ENCODE assay signal across 19 mouse cellular contexts in the genomic region with DNA sequence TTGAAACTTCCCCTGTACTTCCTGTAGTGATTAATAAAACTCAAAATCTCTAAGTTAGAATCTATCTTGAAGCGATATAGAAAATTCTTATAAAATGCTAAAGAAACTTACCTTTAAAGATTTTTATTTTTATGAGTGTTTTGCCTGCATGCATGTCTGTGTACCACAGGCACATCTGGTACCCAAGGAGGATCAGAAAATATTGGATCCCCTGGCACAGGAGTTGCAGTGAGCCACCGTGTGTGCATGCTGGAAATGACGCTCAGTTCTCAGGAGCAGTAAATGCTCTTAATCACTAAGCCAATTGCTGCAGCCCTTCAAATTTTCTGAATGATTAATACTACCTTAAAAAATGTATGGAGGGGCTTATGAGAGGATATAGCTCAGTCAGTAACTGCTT.
DNase-seq lines count a peak whose midpoint lies in the region; ATAC-seq and TF ChIP-seq lines count a peak whose summit lies in the region.
"Had no signal": no experiment of that assay in that cellular context is flagged by ENCODE, and none has a peak within 500 bp of the region (broad histone marks: within the 10 kb centered on the region; RNA-seq: fewer than 3 reads in every experiment).

No protein-coding gene starts in this region.

- no peaks in the 10 kb centered on the region for H3K4me1 ChIP-seq in midbrain, embryonic 14.5 days (ENCODE audit: control insufficient read depth, insufficient read depth, low read length)
- H3K4me1 ChIP-seq in midbrain, embryonic 15.5 days: 0 out of 2 replicates have a peak, but pooled peaks cover 4% of the 10 kb centered on the region
- peaks cover 20% of the 10 kb centered on the region; the same call in 1 of the 2 replicates for H3K4me1 ChIP-seq in embryonic facial prominence, embryonic 10.5 days
- H3K4me1 ChIP-seq in liver, postnatal 0 days (ENCODE audit: insufficient read depth): no peaks in the 10 kb centered on the region
- H3K4me1 ChIP-seq in hindbrain, embryonic 10.5 days (replicated peaks): no peaks in the 10 kb centered on the region
- H3K4me1 ChIP-seq: forebrain, embryonic 13.5 days; heart, embryonic 10.5 days had no signal

- H3K9ac ChIP-seq in midbrain, embryonic 14.5 days (replicated peaks; ENCODE audit: low read length): no peak overlapping the region
- H3K9ac ChIP-seq in midbrain, embryonic 15.5 days: no peak overlapping the region
- H3K9ac ChIP-seq in liver, postnatal 0 days (replicated peaks): no peak overlapping the region
- H3K9ac ChIP-seq: forebrain, embryonic 13.5 days; forebrain, postnatal 0 days; hindbrain, embryonic 13.5 days had no signal

- TF ChIP-seq CTCF in liver, postnatal 0 days (IDR thresholded peaks at IDR 0.05; ENCODE audit: low read depth): no peak

- no peak overlapping the region for H3K27ac ChIP-seq in midbrain, embryonic 14.5 days (replicated peaks; ENCODE audit: low read depth, low read length)
- H3K27ac ChIP-seq in midbrain, embryonic 15.5 days: no peak overlapping the region
- H3K27ac ChIP-seq in embryonic facial prominence, embryonic 10.5 days (replicated peaks): no peak overlapping the region
- H3K27ac ChIP-seq in liver, postnatal 0 days (ENCODE audit: low read depth): no peak overlapping the region
- H3K27ac ChIP-seq in hindbrain, embryonic 10.5 days: no peak overlapping the region
- H3K27ac ChIP-seq: forebrain, embryonic 13.5 days; gastrocnemius, adult 2 months; heart, embryonic 10.5 days; hindbrain, embryonic 13.5 days; hindbrain, postnatal 0 days had no signal

- no peaks in the 10 kb centered on the region for H3K27me3 ChIP-seq in midbrain, embryonic 14.5 days (ENCODE audit: control insufficient read depth, insufficient read depth, low read length)
- H3K27me3 ChIP-seq in midbrain, embryonic 15.5 days (replicated peaks): no peaks in the 10 kb centered on the region
- H3K27me3 ChIP-seq in embryonic facial prominence, embryonic 10.5 days (replicated peaks; ENCODE audit: low read depth, poor library complexity, severe bottlenecking): no peaks in the 10 kb centered on the region
- no peaks in the 10 kb centered on the region for H3K27me3 ChIP-seq in liver, postnatal 0 days (ENCODE audit: insufficient read depth, low read length)
- no peaks in the 10 kb centered on the region for H3K27me3 ChIP-seq in hindbrain, embryonic 10.5 days (ENCODE audit: insufficient read depth, poor library complexity, severe bottlenecking)
- H3K27me3 ChIP-seq: forebrain, embryonic 13.5 days; hindbrain, embryonic 13.5 days had no signal

- no peak overlapping the region for H3K4me2 ChIP-seq in midbrain, embryonic 14.5 days (ENCODE audit: low read length)
- no peak overlapping the region for H3K4me2 ChIP-seq in midbrain, embryonic 15.5 days
- no peak overlapping the region for H3K4me2 ChIP-seq in liver, postnatal 0 days (ENCODE audit: low read depth, low read length)
- H3K4me2 ChIP-seq: forebrain, embryonic 13.5 days; hindbrain, embryonic 13.5 days had no signal

- peak; percentile 18 for DNase-seq in midbrain, embryonic 14.5 days
- peak; percentile 14 for DNase-seq in embryonic facial prominence, embryonic 10.5 days (ENCODE audit: low spot score)
- DNase-seq in forelimb bud, embryonic 11.5 days (ENCODE audit: low read depth, low spot score): peak; percentile 56
- DNase-seq in liver, postnatal 0 days: no peak
- DNase-seq in hindbrain, embryonic 10.5 days (ENCODE audit: low spot score): no peak
- DNase-seq: adrenal gland, adult 2 months; adrenal gland, postnatal 25 days; cerebellum, adult 2 months; cerebellum, postnatal 10 days; forebrain, postnatal 0 days; gastrocnemius, adult 2 months; gastrocnemius, postnatal 25 days; heart, postnatal 10 days; heart, postnatal 4 days had no signal

- TF ChIP-seq EP300 in liver, postnatal 0 days (IDR thresholded peaks at IDR 0.05; ENCODE audit: low read depth): no peak

- H3K36me3 ChIP-seq in midbrain, embryonic 14.5 days (ENCODE audit: control insufficient read depth, insufficient read depth, low read length): no peaks in the 10 kb centered on the region
- no peaks in the 10 kb centered on the region for H3K36me3 ChIP-seq in midbrain, embryonic 15.5 days (replicated peaks)
- no peaks in the 10 kb centered on the region for H3K36me3 ChIP-seq in embryonic facial prominence, embryonic 10.5 days (replicated peaks)
- H3K36me3 ChIP-seq in liver, postnatal 0 days (replicated peaks; ENCODE audit: insufficient read depth, low read length): no peaks in the 10 kb centered on the region
- no peaks in the 10 kb centered on the region for H3K36me3 ChIP-seq in hindbrain, embryonic 10.5 days
- H3K36me3 ChIP-seq: heart, embryonic 10.5 days; hindbrain, embryonic 13.5 days had no signal

- H3K9me3 ChIP-seq in midbrain, embryonic 14.5 days (ENCODE audit: control insufficient read depth, low read length): no peaks in the 10 kb centered on the region
- H3K9me3 ChIP-seq in midbrain, embryonic 15.5 days: no peaks in the 10 kb centered on the region
- H3K9me3 ChIP-seq in embryonic facial prominence, embryonic 10.5 days: 0 out of 2 replicates have a peak, but pooled peaks cover 3% of the 10 kb centered on the region
- no peaks in the 10 kb centered on the region for H3K9me3 ChIP-seq in liver, postnatal 0 days (ENCODE audit: low read length)
- H3K9me3 ChIP-seq in hindbrain, embryonic 10.5 days: 0 out of 2 replicates have a peak, but pooled peaks cover 5% of the 10 kb centered on the region
- H3K9me3 ChIP-seq: forebrain, embryonic 13.5 days; heart, embryonic 10.5 days; hindbrain, embryonic 13.5 days had no signal

- ATAC-seq in midbrain, embryonic 14.5 days (ENCODE audit: low FRiP score, low TSS enrichment): no peak
- no peak for ATAC-seq in midbrain, embryonic 15.5 days (replicated peaks)
- no peak for ATAC-seq in liver, postnatal 0 days
- ATAC-seq: forebrain, embryonic 13.5 days; forebrain, postnatal 0 days; hindbrain, postnatal 0 days had no signal

- H3K4me3 ChIP-seq in midbrain, embryonic 14.5 days (replicated peaks; ENCODE audit: low read depth, low read length): no peak overlapping the region
- no peak overlapping the region for H3K4me3 ChIP-seq in midbrain, embryonic 15.5 days
- H3K4me3 ChIP-seq in embryonic facial prominence, embryonic 10.5 days: no peak overlapping the region
- no peak overlapping the region for H3K4me3 ChIP-seq in liver, postnatal 0 days (ENCODE audit: low read depth, low read length)
- H3K4me3 ChIP-seq in hindbrain, embryonic 10.5 days: no peak overlapping the region
- H3K4me3 ChIP-seq: forebrain, embryonic 13.5 days; gastrocnemius, adult 2 months; heart, embryonic 10.5 days; hindbrain, embryonic 13.5 days had no signal

- 60% methylated on average over 3 of the region's 3 CpGs for WGBS in midbrain, embryonic 14.5 days
- WGBS in midbrain, embryonic 15.5 days: 66% methylated on average over 3 of the region's 3 CpGs
- 53% methylated on average over 3 of the region's 3 CpGs for WGBS in embryonic facial prominence, embryonic 10.5 days
- 78% methylated on average over 3 of the region's 3 CpGs for WGBS in liver, postnatal 0 days (ENCODE audit: insufficient replicate concordance)
- 79% methylated on average over 3 of the region's 3 CpGs for WGBS in hindbrain, embryonic 10.5 days

Comparison
In these comparisons a context has a peak if more than half of its experiments do, and no peak if none do; other contexts are left out.
1. DNase-seq: peak in midbrain, embryonic 14.5 days (single experiment), embryonic facial prominence, embryonic 10.5 days (single experiment) and forelimb bud, embryonic 11.5 days (single experiment); none in liver, postnatal 0 days (single experiment) and hindbrain, embryonic 10.5 days (single experiment).